In genomic region chr17:65806416-65806815, GRCm38 (mm10) we compare ENCODE assay signal across 24 mouse cellular contexts. TPM values are rescaled to one million over a fixed set of nuclear protein-coding genes. Genes with fewer than 3 reads are reported as not detected.
DNase-seq lines count a peak whose midpoint lies in the region; ATAC-seq and TF ChIP-seq lines count a peak whose summit lies in the region.
"Had no signal": no experiment of that assay in that cellular context is flagged by ENCODE, and none has a peak within 500 bp of the region (broad histone marks: within the 10 kb centered on the region; RNA-seq: fewer than 3 reads in every experiment).

No protein-coding gene starts in this region.

- H3K9me3 ChIP-seq in forebrain, postnatal 0 days (ENCODE audit: low read length), result no peaks in the 10 kb centered on the region
- no peaks in the 10 kb centered on the region for H3K9me3 ChIP-seq in forebrain, embryonic 14.5 days (replicated peaks; ENCODE audit: control insufficient read depth, low read length)
- no peaks in the 10 kb centered on the region for H3K9me3 ChIP-seq in heart, embryonic 10.5 days
- H3K9me3 ChIP-seq in lung, postnatal 0 days (ENCODE audit: low read length), result no peaks in the 10 kb centered on the region
- H3K9me3 ChIP-seq: forebrain, embryonic 10.5 days; forebrain, embryonic 13.5 days; heart, embryonic 12.5 days; heart, embryonic 15.5 days; hindbrain, embryonic 10.5 days had no signal

- H3K4me1 ChIP-seq in forebrain, postnatal 0 days (ENCODE audit: insufficient read depth), result no peaks in the 10 kb centered on the region
- no peaks in the 10 kb centered on the region for H3K4me1 ChIP-seq in forebrain, embryonic 14.5 days (ENCODE audit: control insufficient read depth, insufficient read depth, low read length)
- H3K4me1 ChIP-seq in heart, embryonic 10.5 days, result peaks cover 6% of the 10 kb centered on the region
- no peaks in the 10 kb centered on the region for H3K4me1 ChIP-seq in lung, postnatal 0 days (ENCODE audit: insufficient read depth, low read depth, low read length)
- H3K4me1 ChIP-seq: forebrain, embryonic 10.5 days; forebrain, embryonic 13.5 days; hindbrain, embryonic 10.5 days had no signal

- no peaks in the 10 kb centered on the region for H3K27me3 ChIP-seq in forebrain, postnatal 0 days (ENCODE audit: insufficient read depth, low read length)
- H3K27me3 ChIP-seq in forebrain, embryonic 14.5 days (replicated peaks; ENCODE audit: control insufficient read depth, insufficient read depth, low read length), result no peaks in the 10 kb centered on the region
- no peaks in the 10 kb centered on the region for H3K27me3 ChIP-seq in heart, embryonic 10.5 days (ENCODE audit: insufficient read depth, poor library complexity, severe bottlenecking)
- no peaks in the 10 kb centered on the region for H3K27me3 ChIP-seq in lung, postnatal 0 days (replicated peaks; ENCODE audit: insufficient read depth, low read length)
- H3K27me3 ChIP-seq: forebrain, embryonic 13.5 days; heart, embryonic 12.5 days; heart, embryonic 15.5 days had no signal

- no peak for TF ChIP-seq EP300 in lung, postnatal 0 days (IDR thresholded peaks at IDR 0.05)

- H3K9ac ChIP-seq in forebrain, postnatal 0 days, result no peak overlapping the region
- H3K9ac ChIP-seq in forebrain, embryonic 14.5 days (ENCODE audit: low read length), result no peak overlapping the region
- no peak overlapping the region for H3K9ac ChIP-seq in lung, postnatal 0 days (replicated peaks; ENCODE audit: low read depth)
- H3K9ac ChIP-seq: forebrain, embryonic 13.5 days; heart, embryonic 12.5 days; heart, embryonic 15.5 days; hindbrain, embryonic 14.5 days had no signal

- no peak for DNase-seq in forebrain, postnatal 0 days
- no peak for DNase-seq in forebrain, embryonic 14.5 days (ENCODE audit: low spot score)
- DNase-seq in heart, adult 11 months, result peak; percentile 50
- no peak for DNase-seq in heart, embryonic 10.5 days (ENCODE audit: low spot score)
- DNase-seq in lung, postnatal 0 days (ENCODE audit: low spot score), result no peak
- DNase-seq in lung, postnatal 14 days, result no peak
- DNase-seq in brain, adult 2 months (ENCODE audit: low read depth, low spot score), result peak; percentile 58
- DNase-seq: adrenal gland, adult 8-10 months; adrenal gland, postnatal 25 days; cerebellum, adult 18-20 months; cerebellum, adult 9-10 months; cerebellum, postnatal 14 days; gastrocnemius, postnatal 36 days; heart, postnatal 10 days; heart, postnatal 36 days had no signal

- H3K4me3 ChIP-seq in forebrain, postnatal 0 days (ENCODE audit: low read depth, low read length), result no peak overlapping the region
- no peak overlapping the region for H3K4me3 ChIP-seq in forebrain, embryonic 14.5 days (ENCODE audit: low read depth, low read length)
- no peak overlapping the region for H3K4me3 ChIP-seq in heart, embryonic 10.5 days
- H3K4me3 ChIP-seq in lung, postnatal 0 days (ENCODE audit: low read depth, low read length), result no peak overlapping the region
- H3K4me3 ChIP-seq: forebrain, embryonic 10.5 days; forebrain, embryonic 13.5 days; heart, embryonic 12.5 days; heart, embryonic 15.5 days; hindbrain, embryonic 10.5 days had no signal

- 79% methylated on average over 2 of the region's 2 CpGs for WGBS in forebrain, postnatal 0 days
- 85% methylated on average over 2 of the region's 2 CpGs for WGBS in forebrain, embryonic 14.5 days
- WGBS in heart, embryonic 10.5 days, result 82% methylated on average over 2 of the region's 2 CpGs
- 83% methylated on average over 2 of the region's 2 CpGs for WGBS in lung, postnatal 0 days

- peaks cover 7% of the 10 kb centered on the region; the same call in 1 of the 2 replicates for H3K36me3 ChIP-seq in forebrain, postnatal 0 days (ENCODE audit: insufficient read depth)
- H3K36me3 ChIP-seq in forebrain, embryonic 14.5 days (ENCODE audit: control insufficient read depth, insufficient read depth, low read length), result peaks cover 21% of the 10 kb centered on the region
- peaks cover 39% of the 10 kb centered on the region for H3K36me3 ChIP-seq in heart, embryonic 10.5 days
- H3K36me3 ChIP-seq in lung, postnatal 0 days (ENCODE audit: insufficient read depth, low read length), result no peaks in the 10 kb centered on the region

- no peak overlapping the region for H3K27ac ChIP-seq in forebrain, postnatal 0 days (ENCODE audit: low read depth, low read length)
- H3K27ac ChIP-seq in forebrain, embryonic 14.5 days (ENCODE audit: low read depth, low read length), result no peak overlapping the region
- no peak overlapping the region for H3K27ac ChIP-seq in heart, embryonic 10.5 days
- 0 out of 2 replicates have a peak overlapping the region, but pooled peaks have one; percentile 26 for H3K27ac ChIP-seq in lung, postnatal 0 days (ENCODE audit: low read length)
- H3K27ac ChIP-seq: forebrain, embryonic 10.5 days; forebrain, embryonic 13.5 days; heart, embryonic 15.5 days; hindbrain, embryonic 10.5 days; hindbrain, embryonic 14.5 days; hindbrain, postnatal 0 days had no signal

- no peak for TF ChIP-seq CTCF in forebrain, postnatal 0 days (IDR thresholded peaks at IDR 0.05; ENCODE audit: low read depth)
- no peak for TF ChIP-seq CTCF in lung, postnatal 0 days (IDR thresholded peaks at IDR 0.05)

- 0 out of 2 replicates have a peak, but pooled peaks have one; percentile 16 for ATAC-seq in forebrain, postnatal 0 days
- no peak for ATAC-seq in forebrain, embryonic 14.5 days
- no peak for ATAC-seq in lung, postnatal 0 days
- ATAC-seq: activated CD4-positive, CD25-positive, alpha-beta regulatory T cell, adult 4 months; forebrain, embryonic 13.5 days; hindbrain, postnatal 0 days; inflammation-experienced regulatory T-cells, adult 6 months had no signal

- H3K4me2 ChIP-seq in forebrain, postnatal 0 days (ENCODE audit: low read depth), result no peak overlapping the region
- H3K4me2 ChIP-seq in forebrain, embryonic 14.5 days (ENCODE audit: low read length), result no peak overlapping the region
- no peak overlapping the region for H3K4me2 ChIP-seq in lung, postnatal 0 days (replicated peaks; ENCODE audit: low read depth, low read length)
- H3K4me2 ChIP-seq: forebrain, embryonic 13.5 days; heart, embryonic 12.5 days; heart, embryonic 15.5 days; hindbrain, embryonic 14.5 days had no signal

RNA-seq across cellular contexts. Expression of gene Ppp4r1, which starts 24.0 kb away (rescaled TPM):
- 51.0 and 59.2 TPM in 2 replicates for total RNA-seq in forebrain, postnatal 0 days (2014; rRNA removed)
- 20.7 and 28.7 TPM in 2 replicates for polyA plus RNA-seq in forebrain, postnatal 0 days (2015; fragmentation: Nextera tagmentation; extraction: Ambion mirVana)
- 37.1 and 43.4 TPM in 2 replicates for polyA plus RNA-seq in forebrain, embryonic 14.5 days (2014; fragmentation: Nextera tagmentation; extraction: Ambion mirVana)
- 42.9 and 43.2 TPM in 2 replicates for polyA plus RNA-seq in heart, embryonic 10.5 days (2016; fragmentation: Nextera tagmentation; extraction: Ambion mirVana)
- 21.2 and 26.5 TPM in 2 replicates for polyA plus RNA-seq in lung, postnatal 0 days (2015; fragmentation: Nextera tagmentation; extraction: Ambion mirVana)

RNA-seq across cellular contexts. Expression of gene Rab31, which starts 33.9 kb away (rescaled TPM):
- total RNA-seq in forebrain, postnatal 0 days (2014; rRNA removed), result 92.8 and 110 TPM in 2 replicates
- polyA plus RNA-seq in forebrain, postnatal 0 days (2015; fragmentation: Nextera tagmentation; extraction: Ambion mirVana), result 74.0 and 79.3 TPM in 2 replicates
- 88.8 and 92.6 TPM in 2 replicates for polyA plus RNA-seq in forebrain, embryonic 14.5 days (2014; fragmentation: Nextera tagmentation; extraction: Ambion mirVana)
- polyA plus RNA-seq in heart, embryonic 10.5 days (2016; fragmentation: Nextera tagmentation; extraction: Ambion mirVana), result 35.7 and 42.2 TPM in 2 replicates
- polyA plus RNA-seq in lung, postnatal 0 days (2015; fragmentation: Nextera tagmentation; extraction: Ambion mirVana), result 33.3 and 33.5 TPM in 2 replicates

Comparison
In these comparisons a context has a peak if more than half of its experiments do, and no peak if none do; other contexts are left out.
1. DNase-seq: peak in heart, adult 11 months (single experiment) and brain, adult 2 months (single experiment); none in forebrain, postnatal 0 days (single experiment), forebrain, embryonic 14.5 days (single experiment), heart, embryonic 10.5 days (single experiment), lung, postnatal 0 days (single experiment) and lung, postnatal 14 days (single experiment).